Mouse (Mus musculus) erythroid progenitor cell, adult 5-6 weeks (primary cell): ENCODE results near the gene Edem1. TPM values are rescaled to one million over a fixed set of nuclear protein-coding genes. Genes with fewer than 3 reads are reported as not detected.

Experiments
- total RNA-seq, 2 experiments: library from RNA; stranded (forward) in 1 of 2; stranded (reverse) in 1 of 2; fragments of 150-400 nt in 1 of 2; fragments of 186-747, 209-891 nt in 1 of 2; gene quantifications; 2 replicates each; pipeline versions ENCODE4 v1.2.3 to v1.2.4; 2015 to 2017; ENCODE audit warnings: low replicate concordance in 2 of 2

Edem1 gene
- total RNA-seq, 2 experiments from 2014 or later = 11.7 to 13.8 TPM

Other genes with a start within 250 kb of the Edem1 start
- gene Bhlhe40, start 168.0 kb upstream of the Edem1 start, total RNA-seq (2015; ENCODE audit: low replicate concordance) = 1.3 and 2.5 TPM in 2 replicates
- gene Bhlhe40, start 168.0 kb upstream of the Edem1 start, total RNA-seq (2017; ENCODE audit: low replicate concordance) = 2.6 and 5.6 TPM in 2 replicates
- 56.2 and 94.1 TPM in 2 replicates for gene Arl8b, start 45.5 kb upstream of the Edem1 start, total RNA-seq (2015; ENCODE audit: low replicate concordance)
- 28.9 and 36.9 TPM in 2 replicates for gene Arl8b, start 45.5 kb upstream of the Edem1 start, total RNA-seq (2017; ENCODE audit: low replicate concordance)